Mouse (Mus musculus) ES-Bruce4 (cell line): ENCODE measurements at regions not wholly inside any gene's neighbourhood (a gene's known extent, or its start where the extent isn't known, plus 50 kb on each side); places are given as distances from the start of the nearest gene placed in this dataset.

Source experiments
- CTCF ChIP-seq: IDR thresholded peaks from one replicate; pipeline ENCODE4 v1.8.1; 2011; ENCODE audit warnings: low read depth, low read length
- POLR2A ChIP-seq: IDR thresholded peaks from one replicate; pipeline ENCODE4 v1.8.1; 2011; ENCODE audit warnings: low read length; ENCODE audit not compliant: insufficient read depth

GRCm38 (mm10) chrX:12224314-12224713 is 64.2 kb upstream of the Bcor start:
- TF ChIP-seq POLR2A (no peak), CTCF (no peak)
